Mouse (Mus musculus): ENCODE measurements around the gene Dbn1. TPM values are rescaled to one million over a fixed set of nuclear protein-coding genes. Genes with fewer than 3 reads are reported as not detected.

The Dbn1 gene
- total and polyA plus RNA-seq, 2 experiments from 2014 or later: 619 TPM

- Histone ChIP-seq H3K27ac (ENCODE audit: low read depth, low read length) (peak overlapping the region; percentile 88), H3K9ac (peak overlapping the region; percentile 72), H3K36me3 (ENCODE audit: insufficient read depth) (peaks cover 49% of the 10 kb centered on the region), H3K4me2 (ENCODE audit: low read depth) (peak overlapping the region; percentile 84), H3K4me3 (ENCODE audit: low read depth, low read length) (peak overlapping the region; percentile 45), H3K27me3 (ENCODE audit: insufficient read depth, low read length) (no peaks in the 10 kb centered on the region), H3K4me1 (ENCODE audit: insufficient read depth) (peaks cover 26% of the 10 kb centered on the region), H3K9me3 (ENCODE audit: low read length) (no peaks in the 10 kb centered on the region)
- TF ChIP-seq CTCF (IDR thresholded peaks at IDR 0.05; ENCODE audit: low read depth): peak; percentile 54
- ATAC-seq: no peak
- 26% methylated on average over 18 of the region's 18 CpGs for WGBS
- DNase-seq: peak; percentile 54
Measured at GRCm38 (mm10) chr13:55473076-55473831, 14.7 kb downstream of the Dbn1 start.

- 2% methylated on average over 103 of the region's 103 CpGs for WGBS
- H3K36me3 ChIP-seq (ENCODE audit: insufficient read depth): peaks cover 40% of the 10 kb centered on the region
- peak overlapping the region; percentile 84 for H3K4me2 ChIP-seq (ENCODE audit: low read depth)
- H3K4me1 ChIP-seq (ENCODE audit: insufficient read depth): peaks cover 26% of the 10 kb centered on the region
- H3K27me3 ChIP-seq (ENCODE audit: insufficient read depth, low read length): no peaks in the 10 kb centered on the region
- H3K9ac ChIP-seq: peak overlapping the region; percentile 72
- H3K4me3 ChIP-seq (ENCODE audit: low read depth, low read length): peak overlapping the region; percentile 45
- peak; percentile 90 for DNase-seq
- peak; percentile 17; the same call in 1 of the 2 replicates for TF ChIP-seq CTCF (IDR thresholded peaks at IDR 0.05; ENCODE audit: low read depth)
- ATAC-seq: peak; percentile 56
- no peaks in the 10 kb centered on the region for H3K9me3 ChIP-seq (ENCODE audit: low read length)
- peak overlapping the region; percentile 88 for H3K27ac ChIP-seq (ENCODE audit: low read depth, low read length)
Measured at GRCm38 (mm10) chr13:55472132-55473022, 15.5 kb downstream of the Dbn1 start.

- peak overlapping the region; percentile 84 for H3K4me2 ChIP-seq (ENCODE audit: low read depth)
- no peaks in the 10 kb centered on the region for H3K9me3 ChIP-seq (ENCODE audit: low read length)
- peak overlapping the region; percentile 45 for H3K4me3 ChIP-seq (ENCODE audit: low read depth, low read length)
- DNase-seq (no peak), ATAC-seq (peak; percentile 12)
- H3K27me3 ChIP-seq (ENCODE audit: insufficient read depth, low read length): no peaks in the 10 kb centered on the region
- H3K36me3 ChIP-seq (ENCODE audit: insufficient read depth): peaks cover 34% of the 10 kb centered on the region
- peak overlapping the region; percentile 72 for H3K9ac ChIP-seq
- 0% methylated on average over 29 of the region's 31 CpGs for whole genome bisulfite sequencing
- H3K4me1 ChIP-seq (ENCODE audit: insufficient read depth): peaks cover 26% of the 10 kb centered on the region
- TF ChIP-seq CTCF (IDR thresholded peaks at IDR 0.05; ENCODE audit: low read depth): no peak
- peak overlapping the region; percentile 88 for H3K27ac ChIP-seq (ENCODE audit: low read depth, low read length)
Measured at GRCm38 (mm10) chr13:55471819-55472131, 16.1 kb downstream of the Dbn1 start.

- H3K4me3 ChIP-seq (ENCODE audit: low read depth, low read length): peak overlapping the region; percentile 45
Measured at GRCm38 (mm10) chr13:55471156-55471818, 16.6 kb downstream of the Dbn1 start.

GRCm38 (mm10) chr13:55470372-55470771 is 17.5 kb downstream of the Dbn1 start:
- Histone ChIP-seq H3K9me3 (ENCODE audit: low read length) (no peaks in the 10 kb centered on the region), H3K36me3 (ENCODE audit: insufficient read depth) (peaks cover 20% of the 10 kb centered on the region), H3K4me3 (ENCODE audit: low read depth, low read length) (no peak overlapping the region), H3K4me1 (ENCODE audit: insufficient read depth) (peaks cover 32% of the 10 kb centered on the region), H3K4me2 (ENCODE audit: low read depth) (peak overlapping the region; percentile 84), H3K9ac (peak overlapping the region; percentile 72; the same call in 1 of the 2 replicates), H3K27me3 (ENCODE audit: insufficient read depth, low read length) (no peaks in the 10 kb centered on the region), H3K27ac (ENCODE audit: low read depth, low read length) (peak overlapping the region; percentile 88)
- no peak for TF ChIP-seq CTCF (IDR thresholded peaks at IDR 0.05; ENCODE audit: low read depth)
- ATAC-seq (peak; percentile 36), DNase-seq (peak; percentile 80)
- WGBS: 13% methylated on average over 9 of the region's 9 CpGs

More at GRCm38 (mm10) chr13:55471156-55471818, 16.6 kb downstream of the Dbn1 start:
- Histone ChIP-seq H3K9me3 (ENCODE audit: low read length) (no peaks in the 10 kb centered on the region), H3K27ac (ENCODE audit: low read depth, low read length) (peak overlapping the region; percentile 88), H3K4me2 (ENCODE audit: low read depth) (peak overlapping the region; percentile 84), H3K27me3 (ENCODE audit: insufficient read depth, low read length) (no peaks in the 10 kb centered on the region), H3K36me3 (ENCODE audit: insufficient read depth) (peaks cover 29% of the 10 kb centered on the region), H3K9ac (peak overlapping the region; percentile 72), H3K4me1 (ENCODE audit: insufficient read depth) (peaks cover 30% of the 10 kb centered on the region)
- TF ChIP-seq CTCF (IDR thresholded peaks at IDR 0.05; ENCODE audit: low read depth): peak; percentile 92
- DNase-seq: peak; percentile 93
- peak; percentile 47 for ATAC-seq
- 2% methylated on average over 54 of the region's 54 CpGs for WGBS

- WGBS: 28% methylated on average over 13 of the region's 13 CpGs
- no peak overlapping the region for H3K27ac ChIP-seq (ENCODE audit: low read depth, low read length)
- H3K4me1 ChIP-seq (ENCODE audit: insufficient read depth): peaks cover 34% of the 10 kb centered on the region
Measured at GRCm38 (mm10) chr13:55468851-55469560, 18.9 kb downstream of the Dbn1 start.

More at GRCm38 (mm10) chr13:55468851-55469560, 18.9 kb downstream of the Dbn1 start:
- peak; percentile 45 for TF ChIP-seq CTCF (IDR thresholded peaks at IDR 0.05; ENCODE audit: low read depth)
- DNase-seq (peak; percentile 21), ATAC-seq (no peak)
- Histone ChIP-seq H3K4me3 (ENCODE audit: low read depth, low read length) (no peak overlapping the region), H3K4me2 (ENCODE audit: low read depth) (no peak overlapping the region), H3K9me3 (ENCODE audit: low read length) (no peaks in the 10 kb centered on the region), H3K36me3 (ENCODE audit: insufficient read depth) (peaks cover 8% of the 10 kb centered on the region; the same call in 1 of the 2 replicates), H3K27me3 (ENCODE audit: insufficient read depth, low read length) (no peaks in the 10 kb centered on the region), H3K9ac (no peak overlapping the region)
